Mouse (Mus musculus): ENCODE measurements around the gene Rd3l. TPM values are rescaled to one million over a fixed set of nuclear protein-coding genes. Genes with fewer than 3 reads are reported as not detected.

Rd3l gene
- total and polyA plus RNA-seq, 2 experiments from 2014 or later: 0.30 to 0.33 TPM

- peaks cover 8% of the 10 kb centered on the region for H3K4me1 ChIP-seq (ENCODE audit: insufficient read depth)
- 24% methylated on average over 24 of the region's 24 CpGs for WGBS
- ATAC-seq: peak; percentile 51; the same call in 1 of the 2 replicates
- TF ChIP-seq CTCF (IDR thresholded peaks at IDR 0.05; ENCODE audit: low read depth): no peak
- H3K27ac ChIP-seq (ENCODE audit: low read depth, low read length): no peak overlapping the region; the same call in 1 of the 2 replicates
- no peaks in the 10 kb centered on the region for H3K36me3 ChIP-seq (ENCODE audit: insufficient read depth)
- DNase-seq: peak; percentile 53
- 0 out of 2 replicates have a peak overlapping the region, but pooled peaks have one; percentile 2 for H3K4me2 ChIP-seq (ENCODE audit: low read depth)
- no peak overlapping the region for H3K4me3 ChIP-seq (ENCODE audit: low read depth, low read length)
- H3K9me3 ChIP-seq (ENCODE audit: low read length): no peaks in the 10 kb centered on the region
- H3K9ac ChIP-seq: no peak overlapping the region
- H3K27me3 ChIP-seq (ENCODE audit: insufficient read depth, low read length): no peaks in the 10 kb centered on the region
These were observed 44.2 kb downstream of the Rd3l start for GRCm38 (mm10) chr12:111936706-111937550.

- H3K27me3 ChIP-seq (ENCODE audit: insufficient read depth, low read length): no peaks in the 10 kb centered on the region
- H3K9me3 ChIP-seq (ENCODE audit: low read length): no peaks in the 10 kb centered on the region
- H3K27ac ChIP-seq (ENCODE audit: low read depth, low read length): no peak overlapping the region
- 74% methylated on average over 2 of the region's 2 CpGs for WGBS
- DNase-seq: no peak
- no peak overlapping the region for H3K4me3 ChIP-seq (ENCODE audit: low read depth, low read length)
- no peaks in the 10 kb centered on the region for H3K36me3 ChIP-seq (ENCODE audit: insufficient read depth)
- no peak overlapping the region for H3K4me2 ChIP-seq (ENCODE audit: low read depth)
- TF ChIP-seq CTCF (IDR thresholded peaks at IDR 0.05; ENCODE audit: low read depth): no peak
- no peak for ATAC-seq
- H3K9ac ChIP-seq: no peak overlapping the region
- peaks cover 8% of the 10 kb centered on the region for H3K4me1 ChIP-seq (ENCODE audit: insufficient read depth)
These were observed 47.1 kb downstream of the Rd3l start for GRCm38 (mm10) chr12:111933971-111934370.

GRCm38 (mm10) chr12:111933032-111933704 lies 47.9 kb downstream of the Rd3l start:
- H3K9ac ChIP-seq: no peak overlapping the region
- ATAC-seq: no peak
- H3K4me1 ChIP-seq (ENCODE audit: insufficient read depth): peaks cover 8% of the 10 kb centered on the region
- H3K27ac ChIP-seq (ENCODE audit: low read depth, low read length): no peak overlapping the region
- 67% methylated on average over 11 of the region's 11 CpGs for WGBS
- H3K4me2 ChIP-seq (ENCODE audit: low read depth): no peak overlapping the region
- no peaks in the 10 kb centered on the region for H3K36me3 ChIP-seq (ENCODE audit: insufficient read depth)
- H3K27me3 ChIP-seq (ENCODE audit: insufficient read depth, low read length): no peaks in the 10 kb centered on the region
- no peak overlapping the region for H3K4me3 ChIP-seq (ENCODE audit: low read depth, low read length)
- no peaks in the 10 kb centered on the region for H3K9me3 ChIP-seq (ENCODE audit: low read length)
- DNase-seq: no peak
- TF ChIP-seq CTCF (IDR thresholded peaks at IDR 0.05; ENCODE audit: low read depth): no peak

- no peak overlapping the region for H3K4me2 ChIP-seq (ENCODE audit: low read depth)
- no peak overlapping the region for H3K9ac ChIP-seq
- H3K9me3 ChIP-seq (ENCODE audit: low read length): no peaks in the 10 kb centered on the region
- 70% methylated on average over 3 of the region's 3 CpGs for WGBS
- no peak for DNase-seq
- no peaks in the 10 kb centered on the region for H3K36me3 ChIP-seq (ENCODE audit: insufficient read depth)
- no peak for ATAC-seq
- no peaks in the 10 kb centered on the region for H3K27me3 ChIP-seq (ENCODE audit: insufficient read depth, low read length)
- no peak overlapping the region for H3K27ac ChIP-seq (ENCODE audit: low read depth, low read length)
- no peak overlapping the region for H3K4me3 ChIP-seq (ENCODE audit: low read depth, low read length)
- TF ChIP-seq CTCF (IDR thresholded peaks at IDR 0.05; ENCODE audit: low read depth): no peak
- peaks cover 8% of the 10 kb centered on the region for H3K4me1 ChIP-seq (ENCODE audit: insufficient read depth)
These were observed 48.6 kb downstream of the Rd3l start for GRCm38 (mm10) chr12:111932513-111932912.

- Histone ChIP-seq H3K4me2 (ENCODE audit: low read depth) (no peak overlapping the region), H3K36me3 (ENCODE audit: insufficient read depth) (no peaks in the 10 kb centered on the region), H3K27ac (ENCODE audit: low read depth, low read length) (no peak overlapping the region), H3K27me3 (ENCODE audit: insufficient read depth, low read length) (no peaks in the 10 kb centered on the region), H3K9ac (no peak overlapping the region), H3K4me3 (ENCODE audit: low read depth, low read length) (no peak overlapping the region), H3K9me3 (ENCODE audit: low read length) (no peaks in the 10 kb centered on the region), H3K4me1 (ENCODE audit: insufficient read depth) (peaks cover under 1% of the 10 kb centered on the region; the same call in 1 of the 2 replicates)
- ATAC-seq (no peak), DNase-seq (no peak)
- WGBS: 82% methylated on average over 9 of the region's 9 CpGs
- TF ChIP-seq CTCF (IDR thresholded peaks at IDR 0.05; ENCODE audit: low read depth): no peak
These were observed 49.6 kb downstream of the Rd3l start for GRCm38 (mm10) chr12:111931411-111932025.

Other genes starting within 250 kb of the Rd3l start
- 596 and 608 TPM in 2 replicates for gene Klc1, start 222.5 kb downstream of the Rd3l start, total RNA-seq (2014; rRNA removed)
- gene Klc1, start 222.5 kb downstream of the Rd3l start, polyA plus RNA-seq (2015; fragmentation: Nextera tagmentation; extraction: Ambion mirVana): 592 and 640 TPM in 2 replicates
- 2.5 and 7.2 TPM in 2 replicates for gene Xrcc3, start 167.4 kb downstream of the Rd3l start, total RNA-seq (2014; rRNA removed)
- 1.8 and 3.5 TPM in 2 replicates for gene Xrcc3, start 167.4 kb downstream of the Rd3l start, polyA plus RNA-seq (2015; fragmentation: Nextera tagmentation; extraction: Ambion mirVana)
- gene Zfyve21, start 167.1 kb downstream of the Rd3l start, total RNA-seq (2014; rRNA removed): 21.2 and 24.9 TPM in 2 replicates
- 27.3 and 29.5 TPM in 2 replicates for gene Zfyve21, start 167.1 kb downstream of the Rd3l start, polyA plus RNA-seq (2015; fragmentation: Nextera tagmentation; extraction: Ambion mirVana)
- 47.1 and 53.8 TPM in 2 replicates for gene Ppp1r13b, start 73.2 kb downstream of the Rd3l start, total RNA-seq (2014; rRNA removed)
- gene Ppp1r13b, start 73.2 kb downstream of the Rd3l start, polyA plus RNA-seq (2015; fragmentation: Nextera tagmentation; extraction: Ambion mirVana): 31.7 and 37.6 TPM in 2 replicates
- 313 and 545 TPM in 2 replicates for gene Atp5mpl, start 14.3 kb downstream of the Rd3l start, total RNA-seq (2014; rRNA removed)
- gene Atp5mpl, start 14.3 kb downstream of the Rd3l start, polyA plus RNA-seq (2015; fragmentation: Nextera tagmentation; extraction: Ambion mirVana): 765 and 965 TPM in 2 replicates
- gene Tdrd9, start 9.8 kb downstream of the Rd3l start, total RNA-seq (2014; rRNA removed): 0.29 and 0.54 TPM in 2 replicates
- 0.23 and 0.35 TPM in 2 replicates for gene Tdrd9, start 9.8 kb downstream of the Rd3l start, polyA plus RNA-seq (2015; fragmentation: Nextera tagmentation; extraction: Ambion mirVana)
- 2.9 and 3.9 TPM in 2 replicates for gene Aspg, start 125.4 kb upstream of the Rd3l start, total RNA-seq (2014; rRNA removed)
- gene Aspg, start 125.4 kb upstream of the Rd3l start, polyA plus RNA-seq (2015; fragmentation: Nextera tagmentation; extraction: Ambion mirVana): 0.52 and 1.3 TPM in 2 replicates
- 50.4 and 55.1 TPM in 2 replicates for gene Kif26a, start 164.9 kb upstream of the Rd3l start, total RNA-seq (2014; rRNA removed)
- gene Kif26a, start 164.9 kb upstream of the Rd3l start, polyA plus RNA-seq (2015; fragmentation: Nextera tagmentation; extraction: Ambion mirVana): 5.0 and 6.2 TPM in 2 replicates